Mouse (Mus musculus) retina, postnatal 1 day (tissue): ENCODE data around the gene Cadm4.

Experiments used
- DNase-seq: peaks from one replicate; pipeline ENCODE4 v3.0.0-alpha.2; 2012

Gene Cadm4

GRCm38 (mm10) chr7:24481474-24482207, at the start of gene Cadm4:
Gene Cadm4 (plus strand): TSS chr7:24482023.
- DNase-seq: peak; percentile 93

GRCm38 (mm10) chr7:24435305-24435704, 46.5 kb upstream of the Cadm4 start:
- DNase-seq: no peak

- DNase-seq: no peak
These were observed 43.8 kb upstream of the Cadm4 start for GRCm38 (mm10) chr7:24437981-24438380.

- no peak for DNase-seq
These were observed 42.6 kb upstream of the Cadm4 start for GRCm38 (mm10) chr7:24439191-24439590.

- DNase-seq: no peak
These were observed 41.9 kb upstream of the Cadm4 start for GRCm38 (mm10) chr7:24439891-24440290.

- peak; percentile 69 for DNase-seq
These were observed 40.0 kb upstream of the Cadm4 start for GRCm38 (mm10) chr7:24441785-24442184.

GRCm38 (mm10) chr7:24442313-24442712, 39.5 kb upstream of the Cadm4 start:
- no peak for DNase-seq

GRCm38 (mm10) chr7:24445266-24445926, 36.4 kb upstream of the Cadm4 start:
- DNase-seq: no peak

GRCm38 (mm10) chr7:24446697-24447340, 35.0 kb upstream of the Cadm4 start:
- DNase-seq: no peak

GRCm38 (mm10) chr7:24448782-24449517, 32.9 kb upstream of the Cadm4 start:
- DNase-seq: peak; percentile 9

GRCm38 (mm10) chr7:24450585-24451017, 31.2 kb upstream of the Cadm4 start:
- no peak for DNase-seq

GRCm38 (mm10) chr7:24451855-24452311, 29.9 kb upstream of the Cadm4 start, which contains the start of gene Irgc1:
Gene Irgc1 (minus strand): TSS chr7:24452297.
- DNase-seq: no peak

GRCm38 (mm10) chr7:24454199-24454598, 27.6 kb upstream of the Cadm4 start:
- no peak for DNase-seq

GRCm38 (mm10) chr7:24455726-24456125, 26.1 kb upstream of the Cadm4 start:
- DNase-seq: no peak

- no peak for DNase-seq
These were observed 24.0 kb upstream of the Cadm4 start for GRCm38 (mm10) chr7:24457726-24458370.

- no peak for DNase-seq
These were observed 22.4 kb upstream of the Cadm4 start for GRCm38 (mm10) chr7:24459440-24459839.

- DNase-seq: no peak
These were observed 22.0 kb upstream of the Cadm4 start for GRCm38 (mm10) chr7:24459843-24460242.

- no peak for DNase-seq
These were observed 20.3 kb upstream of the Cadm4 start for GRCm38 (mm10) chr7:24461376-24462051.

GRCm38 (mm10) chr7:24462388-24463319, 19.2 kb upstream of the Cadm4 start, which contains the start of gene Plaur:
Gene Plaur (plus strand): TSS chr7:24462484.
- peak; percentile 27 for DNase-seq

- no peak for DNase-seq
These were observed 15.0 kb upstream of the Cadm4 start for GRCm38 (mm10) chr7:24466835-24467234.

GRCm38 (mm10) chr7:24467886-24468285, 13.9 kb upstream of the Cadm4 start:
- no peak for DNase-seq
